Mouse (Mus musculus): Measurements from ENCODE around the gene Pcbp2.

- TF ChIP-seq E2F4 (IDR thresholded peaks at IDR 0.05; ENCODE audit: insufficient read depth) (no peak), POLR2A (IDR thresholded peaks at IDR 0.05; ENCODE audit: insufficient read length, low read depth) (no peak), USF1 (IDR thresholded peaks at IDR 0.05; ENCODE audit: low read depth) (no peak), CEBPB (IDR thresholded peaks at IDR 0.05; ENCODE audit: insufficient read depth, poor library complexity, severe bottlenecking) (no peak), MYOG (IDR thresholded peaks at IDR 0.05; ENCODE audit: control insufficient read depth in 1 of 3, insufficient read depth in 1 of 3, insufficient read length in 2 of 3, low read depth in 2 of 3) (no peak), TCF12 (IDR thresholded peaks at IDR 0.05; ENCODE audit: insufficient read depth, poor library complexity, severe bottlenecking) (no peak), POLR2AphosphoS2 (IDR thresholded peaks at IDR 0.05; ENCODE audit: insufficient read length, low read depth) (peak; percentile 52), MAX (IDR thresholded peaks at IDR 0.05; ENCODE audit: low read depth) (no peak)
Observed at GRCm38 (mm10) chr15:102506864-102507263, 36.5 kb downstream of the Pcbp2 start.
